Mouse (Mus musculus): Measurements from ENCODE around the gene Vinac1. TPM values are rescaled to one million over a fixed set of nuclear protein-coding genes. Genes with fewer than 3 reads are reported as not detected.
"Not testable (repeated sequence)": the region's sequence is repeated elsewhere in the genome, so short reads cannot be mapped to it uniquely, and the experiment has no call there.

Gene Vinac1
- polyA plus RNA-seq, 1 experiment from 2014 or later = not detected

DNA sequence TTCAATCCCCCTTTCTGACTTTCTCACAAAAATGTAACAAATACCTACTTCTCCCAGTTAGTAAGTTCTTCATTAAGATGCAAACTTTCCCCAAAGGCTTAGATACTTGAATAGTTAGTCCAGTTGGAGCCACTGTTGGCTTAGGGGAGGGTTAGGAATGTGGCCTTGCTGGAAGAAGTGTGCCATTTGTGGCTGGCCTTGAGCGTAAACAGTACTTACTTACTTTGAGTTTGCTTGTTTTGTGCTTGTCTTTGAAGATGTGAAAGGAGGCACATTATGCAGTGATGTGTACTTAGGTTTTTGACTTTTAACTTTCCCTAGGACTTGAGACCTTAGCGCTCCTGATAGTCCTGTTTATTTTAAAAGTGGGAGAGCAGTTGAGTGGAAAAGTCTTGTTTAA lies 27.9 kb downstream of the Vinac1 start:
- 82% methylated on average over 2 of the region's 2 CpGs for WGBS
- Histone ChIP-seq H3K27me3 (ENCODE audit: low read depth, poor library complexity, severe bottlenecking) (no peaks in the 10 kb centered on the region), H3K4me1 (no peaks in the 10 kb centered on the region), H3K36me3 (no peaks in the 10 kb centered on the region), H3K27ac (no peak overlapping the region), H3K9me3 (replicated peaks) (no peaks in the 10 kb centered on the region), H3K4me3 (no peak overlapping the region)
- no peak for DNase-seq (ENCODE audit: low spot score)

DNA sequence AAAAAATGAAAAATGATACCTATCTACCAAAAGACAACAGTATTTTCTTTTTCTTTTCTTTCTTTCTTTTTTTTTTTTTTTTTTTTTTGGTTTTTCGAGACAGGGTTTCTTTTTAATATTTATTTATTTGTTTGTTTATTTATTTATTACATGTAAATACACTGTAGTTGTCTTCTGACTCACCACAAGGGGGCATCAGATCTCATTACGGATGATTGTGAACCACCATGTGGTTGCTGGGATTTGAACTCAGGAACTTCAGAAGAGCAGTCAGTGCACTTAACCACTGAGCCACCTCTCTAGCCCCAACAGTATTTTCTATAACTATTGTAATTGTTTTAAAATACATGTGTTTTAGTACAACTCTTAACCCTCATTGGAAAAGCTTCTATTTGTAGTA lies 39.1 kb downstream of the Vinac1 start:
- not testable (repeated sequence) for H3K9me3 ChIP-seq (replicated peaks); H3K4me1 ChIP-seq; H3K4me3 ChIP-seq; H3K36me3 ChIP-seq; H3K27me3 ChIP-seq (ENCODE audit: low read depth, poor library complexity, severe bottlenecking); DNase-seq (ENCODE audit: low spot score); H3K27ac ChIP-seq
- WGBS = 87% methylated on average over 2 of the region's 2 CpGs

DNA sequence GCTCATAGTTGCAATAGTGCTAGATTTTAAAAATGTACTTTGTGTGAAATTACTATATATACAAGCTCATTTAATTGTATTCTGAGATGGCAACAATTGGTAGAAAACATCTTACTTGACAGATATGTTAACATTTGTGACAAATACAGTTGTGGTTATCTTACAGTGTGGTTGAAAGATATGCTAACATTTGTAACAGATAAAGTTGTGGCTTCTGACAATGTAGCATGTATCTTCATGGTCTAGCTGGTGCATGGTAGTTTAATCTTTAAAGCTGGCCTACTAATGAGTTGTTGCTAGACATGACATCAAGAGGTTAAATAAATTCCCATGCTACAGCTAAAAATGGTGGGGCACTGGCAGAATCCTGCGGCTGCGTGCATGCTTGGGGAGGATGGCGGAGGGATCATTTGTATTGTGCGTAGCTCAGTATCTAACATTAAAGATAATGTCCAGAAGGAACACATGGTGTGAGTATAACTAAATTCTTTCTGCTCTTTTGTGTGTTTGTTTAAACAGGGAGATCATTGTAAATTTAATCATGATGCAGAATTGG lies 41.7 kb downstream of the Vinac1 start:
- 85% methylated on average over 4 of the region's 4 CpGs for WGBS
- no peak for DNase-seq (ENCODE audit: low spot score)
- Histone ChIP-seq H3K4me1 (no peaks in the 10 kb centered on the region), H3K27ac (no peak overlapping the region), H3K9me3 (replicated peaks) (no peaks in the 10 kb centered on the region), H3K36me3 (no peaks in the 10 kb centered on the region), H3K4me3 (no peak overlapping the region), H3K27me3 (ENCODE audit: low read depth, poor library complexity, severe bottlenecking) (no peaks in the 10 kb centered on the region)

DNA sequence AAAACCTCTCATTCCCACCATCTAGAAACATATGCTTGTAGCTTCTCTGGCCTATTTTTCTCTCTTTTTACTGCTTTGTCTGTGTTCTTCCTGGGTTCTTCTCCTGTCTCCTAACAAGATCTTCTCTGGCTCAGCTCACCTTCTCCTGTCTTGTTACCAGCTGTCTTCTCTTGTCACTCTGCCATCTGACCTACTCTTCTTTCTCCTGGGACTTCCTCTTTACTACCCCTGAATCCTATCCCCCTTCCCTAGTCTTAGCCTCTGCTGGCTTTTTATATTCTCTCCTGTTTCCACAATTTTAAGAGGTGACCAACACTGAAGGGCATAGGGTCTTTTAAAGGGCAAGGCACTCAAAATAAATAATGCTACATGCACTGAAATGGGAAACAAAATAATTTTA lies 43.1 kb downstream of the Vinac1 start:
- Histone ChIP-seq H3K36me3 (no peaks in the 10 kb centered on the region), H3K4me1 (no peaks in the 10 kb centered on the region), H3K9me3 (replicated peaks) (no peaks in the 10 kb centered on the region), H3K4me3 (no peak overlapping the region), H3K27me3 (ENCODE audit: low read depth, poor library complexity, severe bottlenecking) (no peaks in the 10 kb centered on the region), H3K27ac (no peak overlapping the region)
- no peak for DNase-seq (ENCODE audit: low spot score)

DNA sequence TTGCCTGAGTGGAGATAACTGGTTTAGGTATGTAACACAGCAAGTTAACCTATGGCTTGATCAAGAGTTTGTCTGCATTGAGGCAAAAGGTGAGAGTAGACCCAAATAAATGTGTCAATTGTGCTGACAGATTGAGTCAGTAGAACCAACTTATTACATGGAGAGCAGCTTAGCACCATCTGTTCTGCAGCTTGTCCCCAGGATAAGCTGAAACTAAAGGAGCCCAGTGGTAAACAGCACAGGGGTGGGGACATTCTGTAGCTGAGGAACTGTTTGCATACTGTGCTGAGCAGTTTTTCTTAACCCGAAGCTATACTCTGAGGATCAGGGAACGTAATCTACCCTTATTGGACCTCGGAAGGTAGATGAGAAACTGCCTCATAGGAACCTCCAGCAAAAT lies 63.2 kb downstream of the Vinac1 start:
- 90% methylated on average over 3 of the region's 3 CpGs for WGBS
- peaks cover 6% of the 10 kb centered on the region for H3K4me1 ChIP-seq

DNA sequence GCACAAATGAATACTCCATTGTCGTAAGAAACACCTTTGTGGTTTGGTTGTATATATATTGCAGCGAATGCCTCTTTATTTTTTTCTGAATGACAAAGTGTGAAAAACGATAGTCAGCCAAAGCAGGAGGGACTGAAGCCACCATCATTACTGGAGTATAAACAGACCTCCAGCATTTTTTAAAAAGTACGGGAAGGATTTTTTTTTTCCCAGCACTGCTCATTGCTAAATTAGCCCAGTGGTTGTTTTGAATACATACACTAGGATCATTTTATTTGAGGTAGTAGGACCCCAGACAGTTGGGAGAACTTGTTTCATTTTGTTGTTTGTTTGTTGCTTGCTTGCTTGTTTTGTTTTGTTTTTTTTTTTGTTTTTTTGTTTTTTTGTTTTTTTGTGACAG lies 72.4 kb downstream of the Vinac1 start:
- no peaks in the 10 kb centered on the region for H3K36me3 ChIP-seq
- no peak for DNase-seq (ENCODE audit: low spot score)
- WGBS = 82% methylated on average over 4 of the region's 4 CpGs
- no peak overlapping the region for H3K27ac ChIP-seq
- no peaks in the 10 kb centered on the region for H3K4me1 ChIP-seq
- H3K4me3 ChIP-seq = no peak overlapping the region
- H3K9me3 ChIP-seq (replicated peaks) = no peaks in the 10 kb centered on the region
- no peaks in the 10 kb centered on the region for H3K27me3 ChIP-seq (ENCODE audit: low read depth, poor library complexity, severe bottlenecking)

More for the DNA sequence above, 63.2 kb downstream of the Vinac1 start:
- no peak overlapping the region for H3K27ac ChIP-seq
- no peaks in the 10 kb centered on the region for H3K27me3 ChIP-seq (ENCODE audit: low read depth, poor library complexity, severe bottlenecking)
- no peaks in the 10 kb centered on the region for H3K9me3 ChIP-seq (replicated peaks)
- H3K4me3 ChIP-seq = no peak overlapping the region
- no peak for DNase-seq (ENCODE audit: low spot score)
- no peaks in the 10 kb centered on the region for H3K36me3 ChIP-seq

Other genes with a start within 250 kb of the Vinac1 start
- 24.6 and 28.3 TPM in 2 replicates for gene Tmem87b, start 230.1 kb downstream of the Vinac1 start, polyA plus RNA-seq (2016; fragmentation: Nextera tagmentation; extraction: Ambion mirVana)
- gene Fbln7, start 185.2 kb downstream of the Vinac1 start, polyA plus RNA-seq (2016; fragmentation: Nextera tagmentation; extraction: Ambion mirVana) = 1.0 and 1.2 TPM in 2 replicates
- 8.8 and 9.4 TPM in 2 replicates for gene Zc3h8, start 104.1 kb downstream of the Vinac1 start, polyA plus RNA-seq (2016; fragmentation: Nextera tagmentation; extraction: Ambion mirVana)
- 1.1 and 2.2 TPM in 2 replicates for gene Zc3h6, start 80.8 kb downstream of the Vinac1 start, polyA plus RNA-seq (2016; fragmentation: Nextera tagmentation; extraction: Ambion mirVana)
- gene Gm10762, start 80.4 kb downstream of the Vinac1 start, polyA plus RNA-seq (2016; fragmentation: Nextera tagmentation; extraction: Ambion mirVana) = 14.3 and 21.7 TPM in 2 replicates
- 16.5 and 19.8 TPM in 2 replicates for gene Ttl, start 17.8 kb upstream of the Vinac1 start, polyA plus RNA-seq (2016; fragmentation: Nextera tagmentation; extraction: Ambion mirVana)
- 48.8 and 53.4 TPM in 2 replicates for gene Polr1b, start 52.8 kb upstream of the Vinac1 start, polyA plus RNA-seq (2016; fragmentation: Nextera tagmentation; extraction: Ambion mirVana)
- gene Chchd5, start 81.5 kb upstream of the Vinac1 start, polyA plus RNA-seq (2016; fragmentation: Nextera tagmentation; extraction: Ambion mirVana) = 26.6 and 28.9 TPM in 2 replicates
- gene Slc20a1, start 150.6 kb upstream of the Vinac1 start, polyA plus RNA-seq (2016; fragmentation: Nextera tagmentation; extraction: Ambion mirVana) = 47.1 and 49.7 TPM in 2 replicates
- gene Ckap2l, start 249.0 kb upstream of the Vinac1 start, polyA plus RNA-seq (2016; fragmentation: Nextera tagmentation; extraction: Ambion mirVana) = 56.4 and 62.8 TPM in 2 replicates